Mouse (Mus musculus) midbrain, embryonic 14.5 days (tissue): ENCODE data around the gene Vmn1r55. TPM values are rescaled to one million over a fixed set of nuclear protein-coding genes. Genes with fewer than 3 reads are reported as not detected.
"Not testable (repeated sequence)": the region's sequence is repeated elsewhere in the genome, so short reads cannot be mapped to it uniquely, and the experiment has no call there.

ENCODE experiments used
- ATAC-seq: fragments of 200-750 bp; cut with Nextera tagmentation; 2 replicates; pipeline ENCODE4 v1.8.0; 2017; ENCODE audit warnings: moderate number of reproducible peaks, moderate library complexity; ENCODE audit not compliant: low FRiP score, low TSS enrichment
- DNase-seq: peaks from one replicate; pipeline ENCODE4 v3.0.0-alpha.2; 2015
- H3K27ac ChIP-seq: fragments of 300-500 bp; sonication (generic); replicated peaks from 2 replicates; pipeline ENCODE4 v1.5.1; 2014; ENCODE audit warnings: mild to moderate bottlenecking, low read depth, low read length, moderate library complexity
- H3K27me3 ChIP-seq: fragments of 300-500 bp; sonication (generic); 2 replicates; pipeline ENCODE4 v1.6.1; 2014; ENCODE audit warnings: low read length, control low read depth, mixed read lengths; ENCODE audit not compliant: control insufficient read depth, insufficient read depth
- H3K36me3 ChIP-seq: fragments of 300-500 bp; sonication (generic); 2 replicates; pipeline ENCODE4 v1.6.1; 2014; ENCODE audit warnings: low read length, control low read depth; ENCODE audit not compliant: control insufficient read depth, insufficient read depth
- H3K4me1 ChIP-seq: fragments of 300-500 bp; sonication (generic); 2 replicates; pipeline ENCODE4 v1.6.1; 2014; ENCODE audit warnings: mild to moderate bottlenecking, antibody characterized with exemption, low read length, control low read depth; ENCODE audit not compliant: control insufficient read depth, insufficient read depth
- H3K4me2 ChIP-seq: fragments of 300-500 bp; sonication (generic); 2 replicates; pipeline ENCODE4 v1.6.1; 2014; ENCODE audit warnings: mild to moderate bottlenecking, low read length, moderate library complexity
- H3K4me3 ChIP-seq: fragments of 300-500 bp; sonication (generic); replicated peaks from 2 replicates; pipeline ENCODE4 v1.5.1; 2014; ENCODE audit warnings: low read depth, low read length
- H3K9ac ChIP-seq: fragments of 300-500 bp; sonication (generic); replicated peaks from 2 replicates; pipeline ENCODE4 v1.6.1; 2014; ENCODE audit warnings: mild to moderate bottlenecking, low read length, moderate library complexity
- H3K9me3 ChIP-seq: fragments of 300-500 bp; sonication (generic); 2 replicates; pipeline ENCODE4 v1.6.1; 2016; ENCODE audit warnings: low read length, control low read depth, mixed read lengths; ENCODE audit not compliant: control insufficient read depth
- WGBS: fragments of 180-500 bp; shearing (Covaris S2); extraction: QIAGEN DNeasy Blood & Tissue Kit; methylation state at CpG from one replicate; pipeline ENCODE4 v1.1.7; 2014; 5-methylcytosine and 5-hydroxymethylcytosine counted together
- polyA plus RNA-seq: library from polyadenylated mRNA; unstranded; fragments of >200 nt; fragmentation: Nextera tagmentation; extraction: Ambion mirVana; gene quantifications from 2 replicates; pipeline ENCODE4 v1.2.1, GENCODE M21; 2014

The Vmn1r55 gene
- polyA plus RNA-seq, 1 experiment from 2014 or later = 0.01 TPM

DNA sequence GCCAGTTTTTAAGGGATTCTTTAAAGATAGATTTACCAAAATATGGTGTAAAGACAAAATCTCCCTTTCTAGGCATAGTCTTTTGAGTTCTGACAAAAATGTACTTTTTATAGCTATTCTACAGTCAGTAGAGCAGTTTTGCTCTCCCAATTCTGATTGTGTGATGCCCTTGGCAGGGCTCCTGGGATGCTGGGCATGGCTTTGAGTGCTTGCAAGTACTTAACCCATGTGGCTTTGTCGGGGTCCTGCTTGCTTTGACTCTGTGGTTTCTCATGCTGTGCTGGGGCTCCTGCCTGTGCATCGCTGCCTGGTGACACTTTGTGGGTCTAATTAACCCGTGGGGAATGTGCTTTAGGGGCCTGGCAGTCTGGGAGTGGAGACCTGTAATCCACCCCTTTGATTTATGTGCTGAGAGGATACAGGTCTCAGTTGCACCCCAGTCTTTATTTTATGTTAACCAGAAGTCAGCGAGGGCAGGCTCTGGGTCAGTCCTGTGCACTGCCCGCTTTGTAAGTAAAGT, 62.5 kb downstream of the Vmn1r55 start:
- DNase-seq = no peak
- WGBS = 79% methylated on average over 5 of the region's 5 CpGs
- Histone ChIP-seq H3K4me1 (peaks cover 7% of the 10 kb centered on the region), H3K4me3 (no peak overlapping the region), H3K9ac (no peak overlapping the region; the same call in 1 of the 2 replicates), H3K27me3 (no peaks in the 10 kb centered on the region), H3K27ac (no peak overlapping the region), H3K9me3 (no peaks in the 10 kb centered on the region), H3K36me3 (peaks cover 56% of the 10 kb centered on the region), H3K4me2 (no peak overlapping the region)
- ATAC-seq = no peak

DNA sequence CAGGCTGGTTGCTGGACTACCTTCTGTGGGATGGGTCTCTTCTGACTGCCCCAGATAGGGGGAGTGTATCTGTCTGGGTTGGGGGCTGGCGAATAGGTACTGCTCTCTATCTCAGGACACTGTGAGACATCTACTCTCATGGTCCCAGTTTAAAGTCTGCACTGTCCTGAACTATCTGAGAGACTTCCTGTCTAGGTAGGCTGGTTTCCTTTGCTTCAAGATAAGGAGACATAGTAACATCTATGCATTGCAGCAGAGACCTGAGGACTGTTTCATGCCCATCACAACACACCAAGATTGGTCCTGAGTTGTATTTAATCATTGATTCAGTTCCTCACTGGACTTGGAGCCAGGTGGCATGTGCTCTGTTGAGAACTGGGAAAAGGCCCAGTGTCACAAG, 64.0 kb downstream of the Vmn1r55 start:
- peaks cover 21% of the 10 kb centered on the region for H3K4me1 ChIP-seq
- DNase-seq = no peak
- WGBS = 100% methylated on average over 1 of the region's 1 CpGs
- no peaks in the 10 kb centered on the region for H3K9me3 ChIP-seq
- no peak overlapping the region for H3K27ac ChIP-seq
- ATAC-seq = no peak
- H3K9ac ChIP-seq = no peak overlapping the region
- no peaks in the 10 kb centered on the region for H3K27me3 ChIP-seq
- peaks cover 42% of the 10 kb centered on the region for H3K36me3 ChIP-seq
- H3K4me2 ChIP-seq = no peak overlapping the region
- H3K4me3 ChIP-seq = no peak overlapping the region

DNA sequence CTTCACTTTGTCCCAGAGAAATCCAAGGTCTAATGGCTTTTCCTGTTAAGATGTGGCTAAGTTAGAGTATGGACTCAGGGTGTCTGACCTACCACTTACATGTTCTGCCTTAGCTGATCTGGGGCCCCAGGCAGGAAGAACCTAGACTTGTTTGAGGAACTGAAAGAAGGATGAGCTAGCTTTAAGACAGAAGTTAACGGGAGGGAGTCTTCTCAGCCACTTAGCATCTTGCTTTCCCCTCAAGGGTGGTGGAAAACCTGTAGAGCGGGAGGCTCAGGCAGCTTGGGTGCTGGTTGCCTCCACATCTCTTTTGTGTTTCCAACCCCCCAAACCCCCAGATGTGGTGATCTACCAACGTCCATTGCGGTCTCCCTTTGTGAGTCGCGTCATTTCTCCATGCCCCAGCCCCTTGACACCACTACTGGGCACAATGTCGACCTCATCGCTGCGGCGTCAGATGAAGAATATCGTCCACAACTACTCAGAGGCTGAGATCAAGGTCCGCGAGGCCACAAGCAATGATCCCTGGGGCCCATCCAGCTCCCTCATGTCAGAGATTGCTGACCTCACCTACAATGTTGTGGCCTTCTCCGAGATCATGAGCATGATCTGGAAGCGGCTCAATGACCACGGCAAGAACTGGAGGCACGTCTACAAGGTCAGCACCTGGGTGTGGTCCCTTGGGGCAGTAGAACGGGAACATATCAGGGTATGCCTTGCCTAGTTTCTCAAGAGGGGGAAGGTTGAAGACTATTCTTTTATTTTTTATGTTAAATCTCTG, 66.0 kb downstream of the Vmn1r55 start:
- Histone ChIP-seq H3K4me2 (no peak overlapping the region), H3K9me3 (no peaks in the 10 kb centered on the region), H3K36me3 (peaks cover 38% of the 10 kb centered on the region), H3K9ac (no peak overlapping the region), H3K27me3 (no peaks in the 10 kb centered on the region), H3K4me3 (no peak overlapping the region), H3K4me1 (peaks cover 21% of the 10 kb centered on the region), H3K27ac (no peak overlapping the region)
- no peak for DNase-seq
- no peak for ATAC-seq
- 95% methylated on average over 18 of the region's 18 CpGs for WGBS

DNA sequence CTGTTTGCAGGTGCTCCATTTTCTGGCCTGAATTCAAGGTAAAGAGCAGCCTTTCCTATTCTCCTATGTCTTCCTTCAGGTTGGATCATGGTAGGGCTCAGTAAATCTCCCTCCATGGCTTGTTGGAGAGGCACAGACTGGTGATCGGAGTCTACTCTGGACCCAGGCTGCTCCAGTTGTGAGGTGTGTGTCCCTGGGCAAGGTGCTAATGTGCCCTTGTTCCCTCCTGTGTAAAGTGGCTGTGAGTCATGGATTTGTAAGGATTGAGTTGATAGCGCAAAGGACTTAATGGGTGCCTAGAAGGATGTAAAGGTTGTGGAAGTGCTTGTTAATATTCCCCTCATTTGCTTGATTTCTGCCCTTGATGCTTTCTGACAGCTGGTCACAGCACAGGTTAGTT, 67.5 kb downstream of the Vmn1r55 start:
- no peak overlapping the region for H3K27ac ChIP-seq
- no peak for ATAC-seq
- H3K9me3 ChIP-seq = no peaks in the 10 kb centered on the region
- no peaks in the 10 kb centered on the region for H3K27me3 ChIP-seq
- H3K4me3 ChIP-seq = no peak overlapping the region
- no peak overlapping the region for H3K9ac ChIP-seq
- WGBS = 95% methylated on average over 2 of the region's 2 CpGs
- H3K4me2 ChIP-seq = peak overlapping the region; percentile 86
- peaks cover 51% of the 10 kb centered on the region for H3K36me3 ChIP-seq
- H3K4me1 ChIP-seq = peaks cover 21% of the 10 kb centered on the region
- DNase-seq = no peak

DNA sequence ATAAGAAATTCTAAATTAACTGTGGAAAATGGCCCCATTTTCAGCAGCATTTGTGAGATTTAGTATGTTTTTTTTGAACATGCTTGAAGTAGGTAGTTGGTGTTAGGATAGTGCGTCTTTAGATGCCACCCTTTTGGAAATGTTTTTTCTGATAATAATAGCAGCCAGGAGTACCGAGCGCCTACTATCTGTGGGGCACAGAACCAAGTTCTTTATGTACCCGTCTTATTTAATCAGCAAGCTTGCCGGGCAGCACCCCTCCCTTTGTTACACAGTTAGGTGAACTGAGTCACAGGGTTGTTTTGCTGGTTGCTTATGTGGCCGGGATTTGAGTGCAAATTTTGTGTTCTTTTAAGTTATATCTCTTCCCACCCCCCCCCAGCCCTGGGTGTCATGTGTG, 68.2 kb downstream of the Vmn1r55 start:
- Histone ChIP-seq H3K9me3 (no peaks in the 10 kb centered on the region), H3K36me3 (peaks cover 52% of the 10 kb centered on the region), H3K27me3 (no peaks in the 10 kb centered on the region), H3K9ac (peak overlapping the region; percentile 90; the same call in 1 of the 2 replicates), H3K27ac (no peak overlapping the region), H3K4me2 (peak overlapping the region; percentile 86), H3K4me1 (peaks cover 21% of the 10 kb centered on the region), H3K4me3 (peak overlapping the region; percentile 85)
- ATAC-seq (no peak), DNase-seq (no peak)
- 75% methylated on average over 6 of the region's 6 CpGs for WGBS

DNA sequence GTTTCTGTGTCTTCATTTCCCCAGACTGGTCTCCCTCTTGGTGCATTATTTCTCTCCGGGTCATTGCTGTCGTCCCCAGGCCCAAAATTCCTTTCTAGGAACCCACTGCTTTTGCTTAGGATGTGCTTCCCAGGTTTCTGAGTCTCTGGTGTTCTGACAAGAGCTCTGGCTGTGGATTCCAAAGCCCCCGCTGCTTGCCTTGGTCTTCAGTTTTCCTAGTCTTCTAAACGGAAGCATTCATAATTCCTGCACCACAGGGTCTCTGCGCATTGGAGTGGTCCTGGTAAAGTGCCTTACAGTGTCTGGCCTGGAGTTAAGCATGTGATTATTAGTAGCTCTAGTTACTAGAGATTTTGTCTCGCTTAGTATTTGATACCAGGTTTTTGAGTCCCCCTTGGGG, 68.7 kb downstream of the Vmn1r55 start:
- Histone ChIP-seq H3K4me3 (peak overlapping the region; percentile 85), H3K9ac (peak overlapping the region; percentile 90), H3K36me3 (peaks cover 52% of the 10 kb centered on the region), H3K27me3 (no peaks in the 10 kb centered on the region), H3K9me3 (no peaks in the 10 kb centered on the region), H3K4me2 (peak overlapping the region; percentile 86), H3K27ac (peak overlapping the region; percentile 89), H3K4me1 (peaks cover 21% of the 10 kb centered on the region)
- DNase-seq (peak; percentile 7), ATAC-seq (no peak)
- WGBS = 21% methylated on average over 6 of the region's 6 CpGs

DNA sequence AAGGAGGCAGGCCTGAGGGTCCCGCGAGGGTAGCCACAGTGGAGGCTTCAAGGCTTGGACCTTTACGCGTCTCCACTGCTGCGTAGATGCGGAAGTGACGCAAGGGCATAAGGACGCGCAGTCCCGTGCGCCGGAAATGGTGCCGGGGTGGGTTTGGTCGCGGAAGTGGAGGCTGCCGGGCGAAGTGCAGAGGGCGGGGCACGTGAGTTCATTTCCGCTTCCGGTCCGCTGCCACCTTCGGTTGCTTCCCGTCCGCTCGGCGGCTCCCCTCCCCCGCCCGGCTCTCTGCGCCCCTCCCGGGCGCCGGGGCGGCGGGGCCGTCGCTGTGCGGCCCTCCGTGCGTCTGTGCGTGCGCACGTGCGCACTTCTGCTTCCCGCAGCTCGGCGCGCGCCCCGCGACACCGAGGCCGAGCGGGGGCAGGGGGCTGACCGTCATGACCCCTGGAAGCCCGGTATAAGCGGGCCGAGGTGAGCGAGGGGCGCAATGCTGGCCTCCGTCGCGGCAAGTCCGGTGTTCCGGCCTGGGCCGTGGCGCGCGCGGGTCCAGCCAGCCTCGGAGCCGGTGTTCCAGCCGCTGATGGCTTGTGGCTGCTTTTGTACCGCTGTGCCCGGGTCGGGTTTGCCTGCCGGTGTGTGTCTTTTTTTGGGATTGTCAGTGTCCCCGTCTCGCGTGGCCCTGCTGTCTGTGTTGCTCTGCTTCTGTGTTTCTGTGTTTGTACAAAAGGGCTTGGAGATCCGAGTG, 69.3 kb downstream of the Vmn1r55 start, which contains the start of gene Epn1:
Gene Epn1 (plus strand): TSS at position 226 of the 742 bp plus-strand sequence.
- peak; percentile 97 for ATAC-seq
- Histone ChIP-seq H3K9ac (peak within 1 kb of the TSS; percentile 90), H3K27me3 (no peaks in the 10 kb centered on the region), H3K4me2 (peak within 1 kb of the TSS; percentile 86), H3K36me3 (peaks cover 52% of the 10 kb centered on the region), H3K27ac (peak within 1 kb of the TSS; percentile 89), H3K4me3 (peak within 1 kb of the TSS; percentile 85), H3K9me3 (no peaks in the 10 kb centered on the region), H3K4me1 (peaks cover 21% of the 10 kb centered on the region)
- under 1% methylated on average over 81 of the region's 81 CpGs for WGBS
- peak; percentile 99 for DNase-seq

DNA sequence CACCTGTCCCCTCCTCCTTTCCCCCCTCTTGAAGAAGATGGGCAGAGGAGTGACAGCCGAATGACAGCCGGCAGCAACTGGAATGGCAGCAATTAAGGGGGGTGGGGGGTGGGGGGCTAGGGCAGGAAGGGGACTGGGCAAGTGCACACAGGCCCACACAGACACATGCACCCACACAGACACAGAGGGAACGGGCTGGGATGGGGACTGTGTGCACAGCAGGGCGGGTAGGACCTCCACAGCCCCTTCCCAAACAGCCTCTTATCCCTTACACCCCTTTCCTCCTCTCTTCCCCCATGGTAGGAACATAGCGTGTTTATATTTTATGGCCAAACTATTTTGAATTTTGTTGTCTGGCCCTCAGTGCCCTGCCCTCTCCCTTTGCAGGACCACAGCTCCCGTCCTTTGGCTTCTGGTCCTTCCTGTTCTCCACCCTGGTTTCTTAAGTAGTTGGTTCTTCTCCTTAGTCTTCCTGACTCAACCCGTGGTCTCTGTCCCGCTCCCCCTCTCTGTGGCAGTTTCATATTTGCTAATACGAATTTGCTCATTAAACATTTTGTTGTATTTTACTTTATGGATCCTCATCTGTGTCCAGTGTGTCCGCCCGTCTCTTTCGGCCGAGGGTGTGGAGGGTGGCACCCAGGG, 70.0 kb downstream of the Vmn1r55 start:
- H3K4me2 ChIP-seq = peak overlapping the region; percentile 86
- H3K36me3 ChIP-seq = peaks cover 52% of the 10 kb centered on the region
- DNase-seq, H3K27me3 ChIP-seq, H3K9ac ChIP-seq, H3K9me3 ChIP-seq: not testable (repeated sequence)
- peaks cover 21% of the 10 kb centered on the region for H3K4me1 ChIP-seq
- H3K27ac ChIP-seq = peak overlapping the region; percentile 89
- WGBS = 50% methylated on average over 9 of the region's 13 CpGs
- peak; percentile 43 for ATAC-seq
- H3K4me3 ChIP-seq = peak overlapping the region; percentile 85
